Mouse (Mus musculus) inflammation-experienced regulatory T-cells, adult 6 months (primary cell): Measurements from ENCODE around the gene Vmn1r21. TPM values are rescaled to one million over a fixed set of nuclear protein-coding genes. Genes with fewer than 3 reads are reported as not detected.
"Not testable (repeated sequence)": the region's sequence is repeated elsewhere in the genome, so short reads cannot be mapped to it uniquely, and the experiment has no call there.

Experiments
- ATAC-seq: one replicate; pipeline ENCODE4 v1.8.0; 2017
- polyA plus RNA-seq, 3 experiments: library from polyadenylated mRNA; unstranded; fragments of 100-300 nt; shearing (Covaris generic); gene quantifications; one replicate each; pipeline ENCODE4 v1.2.1; 2017

Vmn1r21 gene
- polyA plus RNA-seq, result not detected

- no peak for ATAC-seq
Measured at GRCm38 (mm10) chr6:57850286-57850685, at the start of gene Vmn1r21. Vmn1r21 (minus strand) TSS chr6:57850343.

GRCm38 (mm10) chr6:57859043-57860042, 9.2 kb upstream of the Vmn1r21 start:
- peak; percentile 97 for ATAC-seq

DNA sequence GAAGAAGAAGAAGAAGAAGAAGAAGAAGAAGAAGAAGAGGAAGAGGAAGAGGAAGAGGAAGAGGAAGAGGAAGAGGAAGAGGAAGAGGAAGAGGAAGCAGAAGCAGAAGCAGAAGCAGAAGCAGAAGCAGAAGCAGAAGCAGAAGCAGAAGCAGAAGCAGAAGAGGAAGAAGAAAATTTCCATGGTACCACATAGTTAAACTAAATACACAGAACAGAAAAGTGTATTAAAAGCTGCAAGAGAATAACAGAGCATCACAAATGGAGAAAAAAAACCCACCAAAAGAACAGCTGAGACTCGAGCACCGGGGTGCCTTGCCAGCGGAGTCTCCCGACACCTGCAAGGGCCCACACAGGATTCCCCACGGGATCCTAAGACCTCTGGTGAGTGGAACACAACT, 1.0 kb upstream of the Vmn1r21 start:
- not testable (repeated sequence) for ATAC-seq

GRCm38 (mm10) chr6:57839693-57840408, 10.3 kb downstream of the Vmn1r21 start:
- ATAC-seq, result no peak

- no peak for ATAC-seq
Measured at GRCm38 (mm10) chr6:57825259-57825715, 24.9 kb downstream of the Vmn1r21 start.

GRCm38 (mm10) chr6:57824422-57825258, 25.5 kb downstream of the Vmn1r21 start, which contains the start of gene Vopp1:
Vopp1 (minus strand) TSS chr6:57825159.
- peak; percentile 90 for ATAC-seq

DNA sequence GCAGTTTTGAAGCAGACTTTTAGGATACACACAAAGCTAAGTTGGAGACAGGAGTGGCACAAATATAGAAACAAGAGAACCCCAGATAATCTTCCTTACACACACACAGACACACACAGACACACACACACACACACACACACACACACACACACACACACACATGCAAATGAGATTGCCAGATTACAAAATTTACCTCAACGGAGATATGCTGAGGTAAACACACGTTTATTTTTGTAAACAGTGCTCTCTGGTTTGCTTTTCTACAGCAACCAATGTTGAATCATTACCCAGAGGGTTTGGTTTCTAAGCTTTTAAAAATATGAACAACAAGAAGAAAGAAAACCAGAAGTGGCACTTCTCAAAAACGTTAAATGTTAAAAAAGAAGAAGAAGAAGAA, 26.7 kb downstream of the Vmn1r21 start:
- ATAC-seq, result no peak

DNA sequence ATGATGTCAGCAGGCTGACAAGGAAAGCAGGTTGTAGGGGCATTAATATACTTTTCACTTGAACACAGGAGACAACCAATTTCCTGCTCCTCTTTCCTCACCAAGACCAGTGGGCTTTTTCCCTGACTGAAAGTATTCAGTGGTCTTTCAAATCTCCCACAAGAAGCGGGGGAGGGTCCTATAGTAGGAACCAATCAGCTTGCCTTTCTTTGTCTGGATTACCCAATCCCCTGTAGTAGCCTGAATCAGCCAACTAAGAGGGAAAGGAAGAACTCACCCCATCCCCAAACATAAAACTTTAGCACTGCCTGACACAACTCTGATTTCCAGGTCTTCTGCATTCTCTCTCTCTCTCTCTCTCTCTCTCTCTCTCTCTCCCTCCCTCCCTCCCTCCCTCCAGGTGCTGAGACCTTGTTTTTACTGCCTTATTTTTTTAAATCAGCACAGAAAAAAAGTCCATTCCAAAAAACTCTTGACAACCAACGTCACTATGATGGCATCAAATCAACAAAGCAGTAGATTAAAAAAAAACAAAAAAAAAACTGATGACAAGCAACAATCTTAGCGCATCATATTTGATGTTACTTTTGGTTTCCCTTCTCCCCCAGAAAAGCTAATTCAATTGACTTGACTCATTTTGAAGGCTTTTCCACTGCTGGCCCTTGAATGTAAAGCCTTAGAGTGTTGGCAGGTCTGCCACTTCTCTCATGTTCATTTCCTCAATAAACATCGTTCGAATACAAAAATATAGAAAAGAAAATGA, 27.3 kb downstream of the Vmn1r21 start:
- peak; percentile 58 for ATAC-seq

- ATAC-seq, result no peak
Measured at GRCm38 (mm10) chr6:57814436-57814940, 35.7 kb downstream of the Vmn1r21 start.

DNA sequence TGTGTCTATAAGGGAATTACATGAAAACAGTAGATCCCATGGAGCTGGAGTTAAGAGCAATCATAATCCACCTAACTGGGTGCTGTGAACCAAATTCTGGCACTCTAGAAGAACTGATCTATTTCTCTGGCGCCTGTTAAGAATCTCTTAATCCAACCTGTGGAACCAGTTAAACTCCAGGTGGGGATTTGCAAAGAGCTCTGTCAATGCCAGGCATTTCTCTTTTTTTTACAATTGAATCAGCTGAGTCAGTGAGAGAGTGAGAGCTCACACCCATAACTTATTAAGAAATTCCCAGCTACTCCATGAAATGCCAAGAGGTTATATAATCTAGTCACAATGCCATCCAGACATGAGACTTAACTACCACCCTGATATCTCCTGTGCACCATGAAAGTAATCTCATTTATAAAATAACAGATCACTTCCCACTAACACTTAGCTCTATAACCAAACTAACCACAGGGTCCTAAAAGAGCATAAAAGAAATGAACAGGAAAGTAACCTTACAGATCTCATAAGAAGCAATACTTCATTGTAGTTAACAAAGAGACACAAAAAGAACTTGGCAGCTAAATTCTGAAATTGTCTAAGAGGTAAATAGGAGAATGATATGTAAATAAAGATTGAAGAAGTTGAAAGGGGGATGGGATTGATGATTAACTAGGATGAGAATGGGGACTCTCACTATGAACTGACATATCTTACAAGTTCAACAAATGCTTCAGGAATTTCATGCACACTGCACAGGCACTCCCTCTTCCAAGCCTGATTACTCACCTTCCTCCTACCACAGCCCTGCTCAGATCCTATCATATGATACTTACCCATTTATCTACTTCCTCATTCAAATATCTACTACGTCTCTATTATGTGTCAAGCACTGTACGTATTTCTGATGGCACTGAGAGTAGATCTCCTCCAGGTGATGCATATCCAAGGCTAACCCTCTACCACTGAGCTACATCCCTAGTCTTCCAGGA, 38.1 kb downstream of the Vmn1r21 start:
- no peak for ATAC-seq

- no peak for ATAC-seq
Measured at GRCm38 (mm10) chr6:57805218-57806069, 44.7 kb downstream of the Vmn1r21 start.

DNA sequence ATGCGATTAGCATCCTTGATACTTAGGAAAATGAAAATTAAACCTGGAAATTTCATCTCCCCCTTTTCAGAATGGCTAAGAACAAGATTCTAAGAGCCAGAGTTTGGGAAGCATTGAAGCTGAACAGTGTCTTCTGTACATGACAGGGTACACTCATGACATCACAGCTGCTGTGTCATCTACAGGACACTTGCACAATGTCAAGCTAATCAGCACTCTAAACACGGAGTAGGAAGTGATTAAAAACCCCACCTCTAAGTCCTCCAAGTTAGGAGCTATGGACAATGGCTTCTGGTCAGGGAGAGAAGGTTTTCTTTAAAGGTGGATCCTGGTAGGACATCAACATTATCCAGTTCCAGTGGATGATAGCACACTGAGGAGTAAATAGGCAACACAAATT, 47.0 kb downstream of the Vmn1r21 start:
- ATAC-seq, result no peak

DNA sequence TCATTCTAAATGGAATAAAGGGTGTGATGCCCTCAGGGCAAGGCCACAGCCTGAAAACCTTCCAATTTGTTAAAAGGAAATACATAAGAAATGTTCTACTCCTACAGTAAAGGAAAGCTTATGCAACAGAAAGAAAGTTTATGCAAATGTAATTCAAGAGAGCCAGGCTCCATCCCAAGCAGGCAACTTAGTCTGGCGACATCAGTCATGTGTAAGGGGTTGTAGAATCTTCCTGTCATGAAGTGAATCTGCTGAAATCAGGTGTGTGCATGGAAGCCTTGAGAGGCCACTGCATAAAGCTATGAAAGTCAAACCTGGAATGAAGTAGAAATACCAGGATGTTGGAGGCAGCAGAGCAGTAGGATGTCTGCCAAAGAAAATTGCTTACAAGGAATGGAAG, 51.2 kb downstream of the Vmn1r21 start:
- ATAC-seq, result no peak

GRCm38 (mm10) chr6:57796853-57797423, 53.2 kb downstream of the Vmn1r21 start:
- no peak for ATAC-seq

- no peak for ATAC-seq
Measured at GRCm38 (mm10) chr6:57795835-57796234, 54.3 kb downstream of the Vmn1r21 start.
